Mouse (Mus musculus) forebrain, embryonic 10.5 days (tissue): Measurements from ENCODE around the gene Sstr3. TPM values are rescaled to one million over a fixed set of nuclear protein-coding genes. Genes with fewer than 3 reads are reported as not detected.
A peak's percentile ranks its signal among the peaks of the same experiment; 100 is the strongest.

Experiments
- DNase-seq: peaks from one replicate; pipeline ENCODE4 v3.0.0-alpha.2; 2017; ENCODE audit warnings: low spot score; ENCODE audit errors: extremely low spot score
- H3K27ac ChIP-seq: fragments of 300-500 bp; sonication (generic); 2 replicates; pipeline ENCODE4 v1.5.1; 2016; ENCODE audit warnings: mild to moderate bottlenecking
- H3K27me3 ChIP-seq: fragments of 300-500 bp; sonication (generic); 2 replicates; pipeline ENCODE4 v1.6.1; 2016; ENCODE audit warnings: mild to moderate bottlenecking; ENCODE audit not compliant: poor library complexity, severe bottlenecking
- H3K36me3 ChIP-seq: fragments of 300-500 bp; sonication (generic); replicated peaks from 2 replicates; pipeline ENCODE4 v1.6.1; 2016; ENCODE audit warnings: mild to moderate bottlenecking, moderate library complexity
- H3K4me1 ChIP-seq: fragments of 300-500 bp; sonication (generic); 2 replicates; pipeline ENCODE4 v1.6.1; 2016
- H3K4me3 ChIP-seq: fragments of 300-500 bp; sonication (generic); 2 replicates; pipeline ENCODE4 v1.5.1; 2016; ENCODE audit warnings: mild to moderate bottlenecking, moderate library complexity
- H3K9me3 ChIP-seq: fragments of 300-500 bp; sonication (generic); 2 replicates; pipeline ENCODE4 v1.6.1; 2016; ENCODE audit warnings: mild to moderate bottlenecking, moderate library complexity
- WGBS: fragments of 180-500 bp; shearing (Covaris S2); methylation state at CpG from one replicate; pipeline ENCODE4 v1.1.7; 2016; 5-methylcytosine and 5-hydroxymethylcytosine counted together
- polyA plus RNA-seq: library from polyadenylated mRNA; unstranded; fragments of >200 nt; fragmentation: Nextera tagmentation; extraction: Ambion mirVana; gene quantifications from 2 replicates; pipeline ENCODE4 v1.2.1, GENCODE M21; 2016

Sstr3 gene
- polyA plus RNA-seq, 1 experiment from 2014 or later, result 0.09 TPM

DNA sequence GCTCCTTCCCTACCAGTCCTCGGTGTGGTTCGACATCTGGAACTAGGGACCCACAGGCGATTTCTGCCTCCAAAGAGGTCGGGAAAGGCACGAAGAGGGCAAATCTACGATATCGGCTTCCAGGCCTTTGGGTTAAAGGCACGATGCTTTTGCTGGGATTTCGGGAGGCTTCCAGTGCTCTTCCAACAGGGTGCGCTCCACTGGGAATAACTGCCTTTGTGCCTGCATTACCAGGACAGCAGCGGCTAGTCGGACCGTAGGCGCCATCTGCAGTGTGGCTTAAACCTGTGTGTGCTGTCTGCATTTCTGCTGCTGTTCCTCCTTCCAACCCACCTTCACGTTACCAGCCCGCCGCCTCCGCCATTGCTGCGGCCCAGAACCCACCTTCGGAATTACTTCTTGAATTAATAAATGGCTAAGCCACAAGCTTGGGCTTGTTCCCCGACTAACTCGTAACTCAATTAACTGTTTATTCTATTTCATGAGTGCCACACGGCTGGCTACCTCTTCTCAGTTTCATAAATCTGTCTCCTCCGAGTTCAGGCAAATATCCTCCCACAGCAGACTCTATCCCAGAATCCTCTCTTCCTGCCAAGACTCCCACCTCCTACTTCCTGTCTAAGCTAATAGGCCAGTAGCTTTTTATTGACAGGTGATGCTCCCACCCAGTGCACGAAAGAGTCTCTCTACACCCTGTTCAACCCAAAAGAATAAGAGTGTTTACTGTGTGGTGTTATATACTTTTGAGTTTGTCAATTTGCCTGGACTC lies 10.2 kb upstream of the Sstr3 start:
- no peaks in the 10 kb centered on the region for H3K27me3 ChIP-seq
- no peaks in the 10 kb centered on the region for H3K36me3 ChIP-seq
- peak overlapping the region; percentile 32 for H3K4me3 ChIP-seq
- no peak for DNase-seq
- peaks cover 20% of the 10 kb centered on the region for H3K9me3 ChIP-seq
- H3K27ac ChIP-seq, result 0 out of 2 replicates have a peak overlapping the region, but pooled peaks have one; percentile 40
- 63% methylated on average over 25 of the region's 25 CpGs for WGBS
- peaks cover 18% of the 10 kb centered on the region for H3K4me1 ChIP-seq

DNA sequence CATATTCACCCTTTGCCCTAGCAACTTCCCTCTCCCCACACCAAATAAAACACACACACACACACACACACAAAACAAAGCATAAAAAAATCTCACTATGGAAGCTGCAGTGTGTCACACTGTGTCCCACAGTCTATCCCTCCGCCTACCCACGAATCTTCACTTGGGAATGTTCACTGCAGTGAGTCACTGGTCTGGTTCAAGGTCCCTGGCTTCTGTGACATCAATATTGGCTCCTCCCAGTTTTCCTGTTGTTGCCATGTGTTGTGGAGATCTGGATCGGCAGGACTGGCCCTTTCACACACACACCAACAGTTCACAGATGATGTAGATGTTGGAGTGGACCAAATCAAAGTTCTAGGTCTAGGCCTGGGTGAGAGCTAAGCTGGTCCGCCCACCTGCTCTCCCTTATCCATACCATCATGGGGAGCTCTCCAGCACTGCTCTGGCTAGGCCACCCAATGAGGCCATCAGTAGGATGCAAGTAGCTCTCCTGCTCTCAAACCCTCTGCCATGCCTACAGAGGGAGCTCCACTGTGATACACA lies 4.8 kb upstream of the Sstr3 start:
- Histone ChIP-seq H3K27ac (no peak overlapping the region), H3K36me3 (no peaks in the 10 kb centered on the region), H3K4me3 (no peak overlapping the region), H3K27me3 (peaks cover 20% of the 10 kb centered on the region), H3K4me1 (peaks cover 28% of the 10 kb centered on the region), H3K9me3 (peaks cover 20% of the 10 kb centered on the region)
- no peak for DNase-seq
- 81% methylated on average over 4 of the region's 4 CpGs for WGBS

DNA sequence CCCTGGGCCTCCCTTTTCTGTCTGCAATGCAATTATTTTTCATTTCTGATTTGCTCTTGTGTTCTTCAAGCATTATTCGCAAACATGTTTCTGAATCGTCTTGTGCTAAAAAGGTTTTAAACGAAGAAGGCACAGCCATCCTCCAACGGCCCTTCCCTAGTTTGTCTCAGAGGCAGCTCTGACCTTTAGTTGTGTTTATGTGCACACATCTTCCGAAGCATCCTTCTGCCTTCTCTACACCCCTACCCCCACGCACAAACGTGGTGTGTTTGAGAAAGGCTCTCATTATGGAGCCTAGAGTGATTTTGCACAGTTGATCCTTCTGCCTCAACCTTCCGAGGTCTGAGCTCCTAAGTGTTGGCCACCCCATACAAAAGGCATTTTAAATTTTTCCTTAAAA lies 4.2 kb upstream of the Sstr3 start:
- Histone ChIP-seq H3K36me3 (no peaks in the 10 kb centered on the region), H3K27me3 (peaks cover 25% of the 10 kb centered on the region), H3K4me3 (no peak overlapping the region), H3K27ac (no peak overlapping the region), H3K9me3 (peaks cover 20% of the 10 kb centered on the region), H3K4me1 (peaks cover 32% of the 10 kb centered on the region)
- DNase-seq, result no peak
- 77% methylated on average over 8 of the region's 8 CpGs for WGBS

DNA sequence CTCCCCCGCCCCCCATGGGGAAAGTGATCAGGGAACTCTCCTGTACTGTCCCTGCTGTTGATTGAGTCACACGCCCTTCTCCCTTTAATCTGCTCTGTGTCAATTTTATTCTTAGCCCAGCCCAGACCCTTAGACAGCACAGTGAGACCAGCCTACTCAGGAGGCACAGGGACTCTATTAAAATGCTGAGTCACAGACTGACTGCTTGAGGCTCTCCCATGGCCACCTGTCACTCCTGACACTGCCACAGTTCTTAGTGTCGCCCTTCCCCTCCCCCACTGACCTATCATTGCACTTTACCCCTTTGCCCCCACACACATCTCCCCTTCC lies 3.8 kb upstream of the Sstr3 start:
- Histone ChIP-seq H3K9me3 (peaks cover 17% of the 10 kb centered on the region), H3K27me3 (peaks cover 29% of the 10 kb centered on the region), H3K4me1 (peaks cover 32% of the 10 kb centered on the region), H3K36me3 (no peaks in the 10 kb centered on the region), H3K4me3 (no peak overlapping the region), H3K27ac (no peak overlapping the region)
- WGBS, result 36% methylated on average over 3 of the region's 3 CpGs
- no peak for DNase-seq

DNA sequence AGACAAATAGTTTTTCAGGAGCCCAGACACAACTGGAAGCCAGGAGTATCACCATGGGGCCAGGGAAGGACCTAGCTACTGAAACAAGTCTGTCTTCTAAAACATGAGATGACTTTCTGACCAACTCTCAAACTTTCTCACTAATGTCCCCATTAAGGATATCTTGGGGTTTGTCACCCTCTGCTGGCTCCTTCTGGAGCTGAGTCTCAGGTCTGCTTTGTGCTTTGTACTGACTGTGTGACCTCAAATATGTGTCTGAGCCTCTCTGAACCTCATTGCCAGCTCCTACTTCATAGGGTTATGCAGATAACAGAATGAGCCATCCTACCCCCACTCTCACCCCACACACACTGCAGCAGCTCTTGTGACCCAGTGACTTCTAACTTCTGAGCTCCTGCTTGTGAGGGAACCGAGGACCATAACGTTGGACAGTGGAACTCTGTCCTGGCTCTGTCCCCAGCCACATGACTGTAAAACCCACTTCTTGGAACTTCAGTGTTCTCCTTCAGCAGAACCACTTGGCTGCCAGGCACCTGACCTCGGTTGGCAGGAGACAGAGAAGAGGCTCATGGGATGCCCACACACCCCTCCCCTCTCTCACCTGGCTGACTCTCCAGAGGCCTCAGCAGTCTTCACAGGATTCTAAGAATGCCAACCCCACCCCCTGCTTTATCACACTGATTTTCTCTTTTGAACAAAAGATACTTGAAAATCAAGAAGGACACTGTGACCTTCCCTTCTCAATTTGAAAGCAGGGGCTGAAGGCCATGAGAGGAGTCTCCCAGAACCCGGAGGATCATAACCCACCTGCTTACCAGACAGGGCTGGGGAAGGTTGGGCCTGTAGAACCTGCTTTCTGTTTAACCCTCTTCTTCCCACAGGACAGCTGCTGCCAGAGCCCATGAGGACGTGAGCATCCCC lies 3.2 kb upstream of the Sstr3 start:
- H3K27me3 ChIP-seq, result peaks cover 35% of the 10 kb centered on the region
- 53% methylated on average over 5 of the region's 5 CpGs for WGBS
- H3K4me1 ChIP-seq, result peaks cover 32% of the 10 kb centered on the region
- H3K36me3 ChIP-seq, result no peaks in the 10 kb centered on the region
- H3K9me3 ChIP-seq, result peaks cover 13% of the 10 kb centered on the region
- 0 out of 2 replicates have a peak overlapping the region, but pooled peaks have one; percentile 1 for H3K27ac ChIP-seq
- no peak for DNase-seq
- no peak overlapping the region for H3K4me3 ChIP-seq

DNA sequence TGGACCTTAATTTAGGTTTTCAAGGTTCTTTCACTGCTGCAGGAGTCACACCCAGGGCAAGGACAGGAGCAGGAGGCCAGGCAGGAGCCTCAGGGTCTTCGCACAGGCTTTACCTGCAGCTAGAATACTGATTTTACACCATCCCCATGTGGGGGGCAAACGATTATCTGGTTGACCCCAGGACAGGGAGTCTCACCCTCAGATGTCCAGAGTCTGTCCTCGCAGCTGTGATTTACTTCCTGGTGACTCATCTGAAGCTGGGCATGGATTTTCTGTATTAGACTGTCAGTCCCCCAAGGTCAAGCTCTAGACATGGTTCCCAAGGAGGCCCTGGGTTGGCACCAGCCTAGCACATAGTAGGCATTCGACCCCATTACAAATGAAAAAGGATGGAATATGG lies 1.6 kb upstream of the Sstr3 start:
- WGBS, result 79% methylated on average over 4 of the region's 4 CpGs
- no peak overlapping the region for H3K4me3 ChIP-seq
- no peak for DNase-seq
- no peak overlapping the region for H3K27ac ChIP-seq
- peaks cover 3% of the 10 kb centered on the region for H3K9me3 ChIP-seq
- H3K4me1 ChIP-seq, result peaks cover 32% of the 10 kb centered on the region
- H3K27me3 ChIP-seq, result peaks cover 40% of the 10 kb centered on the region
- H3K36me3 ChIP-seq, result no peaks in the 10 kb centered on the region

DNA sequence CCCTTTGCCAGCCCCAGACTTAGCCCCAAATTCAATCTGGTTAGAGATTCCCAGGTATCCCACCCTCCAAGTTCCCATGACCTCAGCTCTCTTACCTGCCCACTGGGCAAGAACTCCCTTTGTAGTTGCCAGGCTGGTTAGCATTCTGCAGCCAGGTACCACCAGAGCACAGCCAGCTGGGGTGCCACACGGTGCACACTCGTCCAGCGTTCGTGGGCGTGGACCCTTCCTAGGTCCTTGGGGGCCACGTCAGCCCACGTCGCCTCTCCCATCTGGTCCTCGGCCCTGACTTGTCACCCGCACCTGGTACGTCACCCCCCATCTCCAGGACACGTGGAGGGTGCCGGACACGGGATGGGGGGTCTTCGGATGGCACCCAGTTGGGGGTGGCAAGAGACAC lies 444 bp downstream of the Sstr3 start:
- 85% methylated on average over 15 of the region's 15 CpGs for WGBS
- no peaks in the 10 kb centered on the region for H3K36me3 ChIP-seq
- H3K27me3 ChIP-seq, result peaks cover 60% of the 10 kb centered on the region
- no peak overlapping the region for H3K4me3 ChIP-seq
- peaks cover 27% of the 10 kb centered on the region for H3K4me1 ChIP-seq
- DNase-seq, result no peak
- no peak overlapping the region for H3K27ac ChIP-seq
- H3K9me3 ChIP-seq, result no peaks in the 10 kb centered on the region

DNA sequence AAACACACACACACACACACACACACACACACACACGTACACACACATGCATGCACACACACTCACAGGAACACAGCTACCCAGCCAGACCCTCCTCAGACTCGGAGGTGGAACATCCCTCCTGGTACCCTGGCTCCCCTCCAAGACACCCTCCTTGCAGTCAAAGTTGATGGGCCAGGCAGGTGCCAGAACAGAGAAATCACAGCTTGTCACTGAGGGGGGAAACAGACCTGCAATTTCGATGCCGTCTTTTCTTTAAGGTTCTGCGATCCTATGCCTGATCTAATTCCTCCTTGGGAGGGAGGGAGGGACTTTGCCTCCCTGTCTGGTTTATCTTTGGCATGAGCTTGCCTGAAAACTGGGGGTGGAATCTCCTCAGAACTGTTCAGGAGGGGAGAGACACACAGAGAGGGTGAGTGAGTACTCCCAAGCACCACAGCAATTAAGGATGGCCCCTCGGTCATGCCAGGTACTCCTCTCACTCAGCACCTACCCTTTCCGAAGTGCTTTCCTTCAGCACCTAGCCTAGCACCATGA lies 1.6 kb downstream of the Sstr3 start:
- Histone ChIP-seq H3K36me3 (no peaks in the 10 kb centered on the region), H3K4me1 (peaks cover 16% of the 10 kb centered on the region), H3K27ac (no peak overlapping the region), H3K27me3 (peaks cover 70% of the 10 kb centered on the region), H3K9me3 (no peaks in the 10 kb centered on the region), H3K4me3 (no peak overlapping the region)
- 76% methylated on average over 7 of the region's 7 CpGs for whole genome bisulfite sequencing
- DNase-seq, result no peak

DNA sequence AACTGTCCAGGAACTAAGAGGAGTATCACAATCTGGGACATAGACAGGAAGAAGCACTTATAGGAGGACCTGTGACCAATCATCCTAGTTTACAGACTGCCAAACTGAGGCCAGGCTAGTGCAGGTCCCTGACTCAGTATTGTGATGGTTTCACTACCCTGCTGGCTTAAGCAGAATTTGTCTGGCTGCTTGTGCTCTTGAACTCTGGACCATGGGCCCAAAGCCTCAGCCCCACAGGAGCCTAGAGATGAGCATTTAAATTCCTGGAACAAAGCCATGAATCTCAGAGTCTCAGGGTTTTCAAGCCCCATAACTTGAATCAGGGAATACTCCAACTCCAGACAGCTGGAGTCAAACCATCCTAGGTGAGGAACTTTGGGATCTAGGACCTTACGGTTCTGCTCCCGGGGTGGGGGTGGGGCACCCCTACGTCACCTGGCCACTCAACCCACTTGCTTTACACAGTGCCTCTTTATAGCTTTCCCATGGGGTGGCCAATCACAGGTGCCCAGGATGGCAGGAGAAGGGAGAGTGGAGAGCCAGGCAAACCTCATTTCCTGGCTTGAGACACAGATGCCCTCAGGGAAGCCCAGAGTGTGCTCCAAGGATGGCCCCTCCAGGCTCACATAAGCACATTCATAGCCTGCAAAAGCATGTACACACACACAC lies 2.3 kb downstream of the Sstr3 start:
- H3K36me3 ChIP-seq, result no peaks in the 10 kb centered on the region
- 79% methylated on average over 3 of the region's 3 CpGs for WGBS
- peaks cover 12% of the 10 kb centered on the region for H3K4me1 ChIP-seq
- no peak overlapping the region for H3K27ac ChIP-seq
- peaks cover 70% of the 10 kb centered on the region for H3K27me3 ChIP-seq
- no peak for DNase-seq
- H3K4me3 ChIP-seq, result no peak overlapping the region
- no peaks in the 10 kb centered on the region for H3K9me3 ChIP-seq

DNA sequence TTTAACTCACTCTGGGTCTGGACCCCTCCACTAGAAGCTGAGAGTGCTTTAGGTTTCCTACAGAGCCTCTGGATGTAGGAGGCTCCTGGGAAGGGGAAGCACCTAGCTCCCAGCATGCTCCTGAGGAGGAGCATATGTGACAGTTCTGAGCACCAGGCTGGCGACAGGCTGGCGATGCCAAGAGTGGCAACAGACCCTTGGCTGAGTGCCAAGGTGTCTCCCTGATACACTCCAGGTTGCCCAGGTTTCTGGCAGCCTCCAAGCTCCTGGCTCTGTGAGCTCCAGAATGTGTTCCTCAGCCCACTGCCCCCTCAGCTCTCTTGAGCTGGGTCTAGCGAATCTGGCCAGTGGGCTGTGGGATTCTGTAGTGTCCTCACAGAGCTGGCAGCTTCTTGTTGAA lies 2.9 kb downstream of the Sstr3 start:
- Histone ChIP-seq H3K27ac (no peak overlapping the region), H3K36me3 (no peaks in the 10 kb centered on the region), H3K9me3 (no peaks in the 10 kb centered on the region), H3K27me3 (peaks cover 70% of the 10 kb centered on the region), H3K4me3 (no peak overlapping the region), H3K4me1 (peaks cover 12% of the 10 kb centered on the region)
- no peak for DNase-seq
- WGBS, result 75% methylated on average over 3 of the region's 3 CpGs

DNA sequence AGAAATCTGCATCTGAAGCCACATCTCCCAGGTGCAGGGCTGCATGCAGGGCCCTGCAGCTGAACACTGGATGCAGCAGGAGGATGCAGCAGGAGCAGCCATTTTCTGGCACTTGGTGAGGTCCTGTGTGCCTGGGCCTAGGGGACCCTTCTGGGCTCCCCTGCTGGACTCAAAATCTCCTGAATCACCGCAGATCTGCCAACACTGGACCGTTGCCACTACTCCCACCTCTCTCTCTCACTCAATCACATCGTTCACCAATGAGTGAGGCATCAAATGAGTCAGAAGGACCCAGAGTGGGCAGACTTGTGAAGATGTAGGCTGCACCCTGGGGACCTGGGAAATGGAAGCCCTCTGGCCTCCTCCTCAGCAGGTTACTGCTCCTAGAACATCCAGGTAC lies 3.4 kb downstream of the Sstr3 start:
- no peak for DNase-seq

DNA sequence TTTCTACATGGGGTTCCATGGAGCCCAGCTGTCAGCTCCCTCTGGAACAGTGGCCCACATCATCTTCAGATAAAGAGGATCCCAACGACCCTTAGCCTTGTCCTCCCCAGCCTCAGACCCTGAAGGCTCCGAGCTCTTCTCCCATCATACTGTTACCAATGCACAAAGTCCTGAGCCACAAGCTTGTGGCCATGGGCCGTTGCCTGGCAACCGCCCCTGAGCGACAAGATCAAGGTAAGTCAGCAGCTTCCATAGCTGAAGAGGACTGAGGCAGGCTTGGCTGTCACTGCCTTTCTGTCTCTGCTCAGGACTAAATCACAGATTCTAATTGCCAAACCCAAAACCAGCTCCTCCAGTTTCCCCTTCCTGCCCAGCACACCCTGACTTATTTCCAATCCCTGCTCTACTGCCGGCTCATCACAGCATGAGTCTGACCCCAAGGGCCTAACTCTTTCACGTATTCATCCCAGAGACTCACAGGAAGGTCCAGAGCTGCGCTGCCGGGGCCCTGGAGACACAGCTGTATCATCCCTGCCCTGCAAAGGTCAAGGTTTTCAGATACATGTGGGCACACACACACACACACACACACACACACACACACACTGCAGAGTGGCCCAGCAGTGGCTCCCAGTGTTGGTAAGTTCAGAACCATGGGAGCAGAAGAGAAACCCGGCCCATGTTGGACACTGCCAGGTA lies 8.6 kb downstream of the Sstr3 start:
- no peak for DNase-seq
- no peaks in the 10 kb centered on the region for H3K36me3 ChIP-seq
- H3K27ac ChIP-seq, result no peak overlapping the region
- H3K27me3 ChIP-seq, result peaks cover 39% of the 10 kb centered on the region
- peaks cover 28% of the 10 kb centered on the region for H3K4me1 ChIP-seq
- WGBS, result 48% methylated on average over 10 of the region's 10 CpGs
- H3K4me3 ChIP-seq, result no peak overlapping the region
- H3K9me3 ChIP-seq, result no peaks in the 10 kb centered on the region

More for the DNA sequence above, 3.4 kb downstream of the Sstr3 start:
- H3K36me3 ChIP-seq, result no peaks in the 10 kb centered on the region
- H3K9me3 ChIP-seq, result no peaks in the 10 kb centered on the region
- WGBS, result 93% methylated on average over 3 of the region's 3 CpGs
- no peak overlapping the region for H3K27ac ChIP-seq
- H3K4me3 ChIP-seq, result no peak overlapping the region
- H3K27me3 ChIP-seq, result peaks cover 68% of the 10 kb centered on the region
- peaks cover 18% of the 10 kb centered on the region for H3K4me1 ChIP-seq
